Mouse (Mus musculus) bone marrow, adult 2 months (tissue): ENCODE measurements at regions not wholly inside any gene's neighbourhood (a gene's known extent, or its start where the extent isn't known, plus 50 kb on each side); places are given as distances from the start of the nearest gene placed in this dataset.

ENCODE experiments used
- CTCF ChIP-seq: fragments of 200-500 bp; IDR thresholded peaks from 2 replicates; pipeline ENCODE4 v1.5.1; 2011; ENCODE audit warnings: low read length, control low read depth; ENCODE audit not compliant: control insufficient read depth, insufficient read depth
- POLR2A ChIP-seq: fragments of 200-500 bp; IDR thresholded peaks from 2 replicates; pipeline ENCODE4 v1.6.1; 2011; ENCODE audit warnings: low read depth, mild to moderate bottlenecking, control low read depth, low read length, borderline replicate concordance; ENCODE audit not compliant: control insufficient read depth

DNA sequence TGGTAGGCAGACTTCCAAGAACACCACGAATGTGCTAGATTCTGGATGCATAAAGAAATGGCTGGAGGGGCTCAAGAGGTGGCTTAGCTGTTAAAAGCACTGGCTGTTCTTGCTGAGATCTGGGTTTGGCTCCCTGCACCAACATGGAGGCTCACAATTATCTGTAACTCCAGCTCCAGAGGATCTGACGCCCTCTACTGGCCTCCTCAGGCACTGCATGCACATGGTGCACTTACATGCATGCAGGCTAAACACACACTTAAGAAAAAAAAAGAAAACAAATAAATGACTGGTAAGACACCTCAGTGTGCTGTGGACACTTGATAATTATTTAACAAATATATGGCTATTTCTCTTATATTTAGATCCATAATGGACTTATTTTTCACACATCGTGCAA lies 139.2 kb upstream of the Foxd3 start:
- TF ChIP-seq POLR2A: no peak
- peak; percentile 26; the same call in 1 of the 2 replicates for TF ChIP-seq CTCF
